Mouse (Mus musculus): Measurements from ENCODE around the gene Mtrf1. TPM values are rescaled to one million over a fixed set of nuclear protein-coding genes. Genes with fewer than 3 reads are reported as not detected.

Mtrf1 gene
- polyA plus RNA-seq, 1 experiment from 2014 or later: 5.1 TPM

DNA sequence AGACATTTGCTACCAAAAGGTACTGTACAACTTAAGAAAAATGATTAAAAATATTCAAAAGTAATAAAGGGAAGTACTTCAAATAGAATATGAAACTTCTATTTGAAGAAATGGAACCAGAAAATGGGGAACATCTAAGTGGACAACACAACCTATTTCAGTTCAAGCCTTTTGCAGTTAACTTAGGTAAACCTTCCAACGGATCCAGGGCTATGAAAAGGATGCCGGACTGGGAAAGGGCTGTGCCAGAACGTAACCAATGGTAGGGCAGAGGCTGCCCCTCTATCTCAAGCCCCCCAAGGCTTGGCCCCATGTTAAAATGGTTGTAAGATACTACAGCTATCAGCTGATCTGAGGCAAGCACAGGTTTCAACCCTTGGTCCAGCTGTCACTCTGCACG lies 63.4 kb downstream of the Mtrf1 start:
- Histone ChIP-seq H3K4me1 (replicated peaks; ENCODE audit: control insufficient read depth, insufficient read depth, low read length) (no peaks in the 10 kb centered on the region), H3K36me3 (ENCODE audit: control insufficient read depth, insufficient read depth) (peaks cover 31% of the 10 kb centered on the region), H3K27me3 (replicated peaks; ENCODE audit: control insufficient read depth, insufficient read depth, low read length) (no peaks in the 10 kb centered on the region), H3K27ac (ENCODE audit: low read depth, low read length) (no peak overlapping the region), H3K4me3 (ENCODE audit: low read depth, low read length) (no peak overlapping the region), H3K9me3 (ENCODE audit: control insufficient read depth) (no peaks in the 10 kb centered on the region), H3K4me2 (replicated peaks; ENCODE audit: low read depth) (no peak overlapping the region), H3K9ac (ENCODE audit: low read depth, low read length) (no peak overlapping the region)
- no peak for ATAC-seq
- WGBS: 90% methylated on average over 4 of the region's 4 CpGs
- no peak for TF ChIP-seq CTCF (IDR thresholded peaks at IDR 0.05; ENCODE audit: low read depth)

- H3K9ac ChIP-seq (ENCODE audit: low read depth, low read length): no peak overlapping the region
- 90% methylated on average over 1 of the region's 1 CpGs for WGBS
- no peak overlapping the region for H3K4me2 ChIP-seq (replicated peaks; ENCODE audit: low read depth)
- no peak for ATAC-seq
- H3K4me3 ChIP-seq (ENCODE audit: low read depth, low read length): no peak overlapping the region
- H3K27ac ChIP-seq (ENCODE audit: low read depth, low read length): no peak overlapping the region
- peak; percentile 28 for TF ChIP-seq CTCF (IDR thresholded peaks at IDR 0.05; ENCODE audit: low read depth)
- no peaks in the 10 kb centered on the region for H3K9me3 ChIP-seq (ENCODE audit: control insufficient read depth)
- peaks cover 64% of the 10 kb centered on the region for H3K36me3 ChIP-seq (ENCODE audit: control insufficient read depth, insufficient read depth)
- H3K4me1 ChIP-seq (replicated peaks; ENCODE audit: control insufficient read depth, insufficient read depth, low read length): no peaks in the 10 kb centered on the region
- no peaks in the 10 kb centered on the region for H3K27me3 ChIP-seq (replicated peaks; ENCODE audit: control insufficient read depth, insufficient read depth, low read length)
Measured at GRCm38 (mm10) chr14:79465623-79466022, 68.1 kb downstream of the Mtrf1 start.

- H3K9me3 ChIP-seq (ENCODE audit: control insufficient read depth): no peaks in the 10 kb centered on the region
- H3K4me2 ChIP-seq (replicated peaks; ENCODE audit: low read depth): no peak overlapping the region
- no peak for ATAC-seq
- H3K4me3 ChIP-seq (ENCODE audit: low read depth, low read length): no peak overlapping the region
- no peak overlapping the region for H3K27ac ChIP-seq (ENCODE audit: low read depth, low read length)
- no peaks in the 10 kb centered on the region for H3K27me3 ChIP-seq (replicated peaks; ENCODE audit: control insufficient read depth, insufficient read depth, low read length)
- no peak overlapping the region for H3K9ac ChIP-seq (ENCODE audit: low read depth, low read length)
- TF ChIP-seq CTCF (IDR thresholded peaks at IDR 0.05; ENCODE audit: low read depth): peak; percentile 83
- 23% methylated on average over 3 of the region's 3 CpGs for WGBS
- H3K36me3 ChIP-seq (ENCODE audit: control insufficient read depth, insufficient read depth): peaks cover 66% of the 10 kb centered on the region
- no peaks in the 10 kb centered on the region for H3K4me1 ChIP-seq (replicated peaks; ENCODE audit: control insufficient read depth, insufficient read depth, low read length)
Measured at GRCm38 (mm10) chr14:79467621-79468020, 70.0 kb downstream of the Mtrf1 start.

Other genes with a start within 250 kb of the Mtrf1 start
- not detected in 2 replicates for gene Zfp957, start 150.4 kb upstream of the Mtrf1 start, polyA plus RNA-seq (2015; fragmentation: Nextera tagmentation; extraction: Ambion mirVana)
- gene Rgcc, start 96.1 kb upstream of the Mtrf1 start, polyA plus RNA-seq (2015; fragmentation: Nextera tagmentation; extraction: Ambion mirVana): 42.5 and 54.8 TPM in 2 replicates
- 16.7 and 16.8 TPM in 2 replicates for gene Naa16, start 7.0 kb upstream of the Mtrf1 start, polyA plus RNA-seq (2015; fragmentation: Nextera tagmentation; extraction: Ambion mirVana)
- 5.9 and 6.4 TPM in 2 replicates for gene Kbtbd7, start 28.7 kb downstream of the Mtrf1 start, polyA plus RNA-seq (2015; fragmentation: Nextera tagmentation; extraction: Ambion mirVana)
- gene Kbtbd6, start 54.1 kb downstream of the Mtrf1 start, polyA plus RNA-seq (2015; fragmentation: Nextera tagmentation; extraction: Ambion mirVana): 0.92 and 0.98 TPM in 2 replicates
- 19.2 and 20.0 TPM in 2 replicates for gene Elf1, start 83.4 kb downstream of the Mtrf1 start, polyA plus RNA-seq (2015; fragmentation: Nextera tagmentation; extraction: Ambion mirVana)
- 29.8 and 31.0 TPM in 2 replicates for gene Wbp4, start 83.7 kb downstream of the Mtrf1 start, polyA plus RNA-seq (2015; fragmentation: Nextera tagmentation; extraction: Ambion mirVana)
- gene Sugt1, start 189.9 kb downstream of the Mtrf1 start, polyA plus RNA-seq (2015; fragmentation: Nextera tagmentation; extraction: Ambion mirVana): 81.3 and 83.2 TPM in 2 replicates